Mouse (Mus musculus) ES-Bruce4 (cell line): ENCODE results near the gene Asb16.

ENCODE experiments used
- CTCF ChIP-seq: IDR thresholded peaks from one replicate; pipeline ENCODE4 v1.8.1; 2011; ENCODE audit warnings: low read depth, low read length
- EP300 ChIP-seq: IDR thresholded peaks from 2 replicates; pipeline ENCODE4 v1.6.1; 2011; ENCODE audit warnings: low read depth, low read length; ENCODE audit not compliant: insufficient read depth
- POLR2A ChIP-seq: IDR thresholded peaks from one replicate; pipeline ENCODE4 v1.8.1; 2011; ENCODE audit warnings: low read length; ENCODE audit not compliant: insufficient read depth

DNA sequence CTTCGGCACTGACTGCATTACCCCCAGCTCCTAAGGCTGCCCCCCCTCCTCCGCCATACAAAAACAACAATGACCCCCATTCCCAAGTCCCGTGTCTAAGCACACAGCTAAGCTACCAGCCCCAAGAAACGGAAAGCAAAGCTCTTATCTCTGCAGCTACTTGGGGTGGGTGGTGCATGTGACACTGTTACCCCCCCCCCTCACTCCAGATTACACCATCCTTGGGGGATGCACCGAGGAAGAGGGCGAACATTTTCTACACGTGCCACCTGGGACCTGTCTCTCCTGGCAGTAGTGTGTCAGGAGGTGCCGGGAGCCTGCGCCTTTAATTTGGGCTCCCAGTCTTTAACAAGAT, 40.4 kb upstream of the Asb16 start:
- TF ChIP-seq CTCF: no peak
- no peak for TF ChIP-seq EP300
- TF ChIP-seq POLR2A: no peak
